Mouse (Mus musculus) monocyte, adult 59 days (primary cell): ENCODE data around the gene Obscn. TPM values are rescaled to one million over a fixed set of nuclear protein-coding genes. Genes with fewer than 3 reads are reported as not detected.

Experiments used
- total RNA-seq, 2 experiments: library from RNA; stranded (reverse); gene quantifications; one replicate each; pipeline ENCODE4 v1.2.4; 2023

Obscn gene
- under 1 TPM in 1 of 2 experiments, not detected in 1; 0.16 TPM for total RNA-seq

GRCm38 (mm10) chr11:59135904-59136452, at the start of gene Obscn:
Gene Obscn (minus strand): TSS chr11:59136402.

GRCm38 (mm10) chr11:59182864-59183331, 46.7 kb upstream of the Obscn start, which contains the start of gene Gjc2:
Gene Gjc2 (minus strand): TSS chr11:59183213.

GRCm38 (mm10) chr11:59163255-59164236, 27.3 kb upstream of the Obscn start, which contains the start of gene Iba57:
Gene Iba57 (minus strand): TSS chr11:59163739.

GRCm38 (mm10) chr11:58978027-58978705, 158.0 kb downstream of the Obscn start, which contains the start of gene Trim11:
Gene Trim11 (plus strand): TSS chr11:58978093.

GRCm38 (mm10) chr11:58954420-58955142, 181.6 kb downstream of the Obscn start, which contains the start of the genes Hist3h2a and Trim17:
Gene Hist3h2a (plus strand): TSS chr11:58954685.
Gene Trim17 (plus strand): TSS chr11:58954685.

GRCm38 (mm10) chr11:58948542-58949479, 187.4 kb downstream of the Obscn start, which contains the start of gene Hist3h2ba:
Gene Hist3h2ba (plus strand): TSS chr11:58948920.

Other genes starting within 250 kb of the Obscn start
- gene Zfp39, start 232.2 kb downstream of the Obscn start, total RNA-seq: 1 to 10 TPM; 5.3 to 5.6 TPM
- not detected for gene Btnl10, start 218.5 kb downstream of the Obscn start, total RNA-seq
- gene Rnf187, start 197.5 kb downstream of the Obscn start, total RNA-seq: 10 to 100 TPM; 79.4 to 81.0 TPM
- 1 to 10 TPM; 3.2 TPM for gene Hist3h2ba, start 187.5 kb downstream of the Obscn start, total RNA-seq
- 10 to 100 TPM; 29.4 to 31.8 TPM for gene Hist3h2a, start 181.7 kb downstream of the Obscn start, total RNA-seq
- under 1 TPM; 0.13 to 0.21 TPM for gene Trim17, start 181.7 kb downstream of the Obscn start, total RNA-seq
- gene Trim11, start 158.3 kb downstream of the Obscn start, total RNA-seq: 10 to 100 TPM; 40.7 to 41.1 TPM
- gene Iba57, start 27.3 kb upstream of the Obscn start, total RNA-seq: 10 to 100 TPM in 1 of 2 experiments, 1 to 10 TPM in 1; 9.9 to 10.6 TPM
- gene Gjc2, start 46.8 kb upstream of the Obscn start, total RNA-seq: not detected
- gene Guk1, start 55.8 kb upstream of the Obscn start, total RNA-seq: 10 to 100 TPM; 18.5 to 23.3 TPM
- gene Mrpl55, start 66.1 kb upstream of the Obscn start, total RNA-seq: 10 to 100 TPM; 11.1 to 16.3 TPM
- 10 to 100 TPM; 16.8 to 19.8 TPM for gene 2310033P09Rik, start 71.9 kb upstream of the Obscn start, total RNA-seq
- gene Arf1, start 91.9 kb upstream of the Obscn start, total RNA-seq: 100 to 1,000 TPM; 337 to 350 TPM
- gene Wnt3a, start 154.3 kb upstream of the Obscn start, total RNA-seq: not detected
- gene Wnt9a, start 170.5 kb upstream of the Obscn start, total RNA-seq: not detected
- gene Prss38, start 239.3 kb upstream of the Obscn start, total RNA-seq: not detected